Mouse (Mus musculus): ENCODE measurements at regions not wholly inside any gene's neighbourhood (a gene's known extent, or its start where the extent isn't known, plus 50 kb on each side); places are given as distances from the start of the nearest gene placed in this dataset.
"Not testable (repeated sequence)": the region's sequence is repeated elsewhere in the genome, so short reads cannot be mapped to it uniquely, and the experiment has no call there.

DNA sequence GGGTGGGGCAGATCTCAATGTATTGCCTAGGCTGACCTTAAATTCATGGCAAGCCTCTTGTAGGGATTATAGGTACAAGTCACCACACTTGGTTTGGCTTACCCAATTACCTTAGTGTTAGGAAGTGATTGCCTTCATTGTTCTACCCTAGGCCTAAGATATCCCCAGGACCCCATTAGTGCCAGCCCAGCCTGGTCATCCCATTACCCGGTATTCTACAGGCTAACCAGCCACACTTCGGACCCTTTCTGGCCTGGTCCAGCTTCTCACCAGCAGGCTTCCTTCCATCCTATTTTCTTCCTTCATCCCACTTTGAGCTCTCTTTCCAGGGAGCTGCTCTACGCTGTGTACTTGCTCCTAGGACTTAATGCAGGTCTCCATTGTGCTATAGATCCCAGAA lies 59.5 kb downstream of the Tex35 start:
- no peak for ATAC-seq (ENCODE audit: low TSS enrichment)

- ATAC-seq (ENCODE audit: low TSS enrichment): no peak
Observed at GRCm38 (mm10) chr1:157048201-157048923, 60.1 kb downstream of the Tex35 start.

DNA sequence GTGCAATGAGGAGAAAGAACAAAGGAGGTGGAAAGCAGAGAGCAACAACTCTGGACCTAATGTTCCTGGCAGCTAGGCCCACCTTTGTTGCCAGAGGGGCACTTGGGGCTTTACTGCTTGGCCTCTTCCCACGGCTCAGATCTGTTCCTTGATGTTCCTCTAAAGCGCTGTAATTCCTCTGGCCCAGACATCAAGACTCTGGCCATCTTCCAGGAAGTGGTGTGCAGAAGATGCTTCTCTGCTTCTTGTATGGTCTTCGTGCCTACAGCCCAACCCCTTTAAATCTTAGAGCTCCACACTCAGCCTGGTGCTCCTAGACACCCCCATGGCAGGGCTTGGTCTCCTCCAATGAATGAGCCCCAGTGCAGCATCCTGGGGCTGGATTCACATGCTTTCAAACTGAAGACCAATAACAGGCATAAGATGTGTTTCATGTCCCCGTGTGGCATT lies 60.7 kb downstream of the Tex35 start:
- ATAC-seq (ENCODE audit: low TSS enrichment): no peak; the same call in 1 of the 2 replicates

DNA sequence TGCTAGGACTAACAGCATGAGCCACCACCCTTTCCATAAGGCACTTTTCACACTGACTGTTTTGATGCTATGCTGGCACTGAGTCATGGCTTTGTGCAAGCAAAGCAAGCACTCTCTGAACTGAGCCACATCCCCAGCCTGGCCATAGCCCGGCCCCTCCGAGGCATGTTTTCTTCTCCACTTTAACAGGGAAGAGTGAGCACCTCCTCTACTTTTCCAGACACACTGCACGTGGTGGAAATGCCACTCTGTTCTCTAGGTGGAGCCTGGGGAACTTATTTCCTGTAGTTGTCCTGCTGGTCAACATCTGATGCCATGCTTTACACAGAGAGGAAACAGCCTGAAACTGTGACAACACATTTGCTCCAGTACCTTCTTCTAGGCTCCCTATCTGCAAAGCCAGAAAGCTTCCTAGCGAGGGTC lies 61.7 kb downstream of the Tex35 start:
- ATAC-seq (ENCODE audit: low TSS enrichment): no peak

DNA sequence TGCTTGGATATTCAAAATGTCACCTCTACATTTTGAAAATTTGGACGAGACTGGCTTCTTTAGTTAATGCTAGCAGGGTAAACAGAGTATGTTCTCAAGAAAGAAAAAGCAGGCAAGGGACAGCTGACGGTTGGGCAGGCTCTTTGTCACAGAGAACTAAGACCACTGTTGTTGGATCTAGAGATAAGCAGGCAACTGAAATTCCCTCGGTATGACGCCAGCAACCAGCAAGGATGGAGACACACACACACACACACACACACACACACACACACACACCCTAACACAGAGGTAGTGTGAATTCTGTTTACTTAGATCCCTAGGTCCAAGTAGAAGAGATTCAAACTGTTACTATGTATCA lies 68.7 kb downstream of the Tex35 start:
- no peak for ATAC-seq (ENCODE audit: low TSS enrichment)

GRCm38 (mm10) chr1:157039016-157039835 lies 69.3 kb downstream of the Tex35 start:
- ATAC-seq (ENCODE audit: low TSS enrichment): peak; percentile 59

- no peak for ATAC-seq (ENCODE audit: low TSS enrichment)
Observed at GRCm38 (mm10) chr1:157038111-157039008, 70.1 kb downstream of the Tex35 start.

DNA sequence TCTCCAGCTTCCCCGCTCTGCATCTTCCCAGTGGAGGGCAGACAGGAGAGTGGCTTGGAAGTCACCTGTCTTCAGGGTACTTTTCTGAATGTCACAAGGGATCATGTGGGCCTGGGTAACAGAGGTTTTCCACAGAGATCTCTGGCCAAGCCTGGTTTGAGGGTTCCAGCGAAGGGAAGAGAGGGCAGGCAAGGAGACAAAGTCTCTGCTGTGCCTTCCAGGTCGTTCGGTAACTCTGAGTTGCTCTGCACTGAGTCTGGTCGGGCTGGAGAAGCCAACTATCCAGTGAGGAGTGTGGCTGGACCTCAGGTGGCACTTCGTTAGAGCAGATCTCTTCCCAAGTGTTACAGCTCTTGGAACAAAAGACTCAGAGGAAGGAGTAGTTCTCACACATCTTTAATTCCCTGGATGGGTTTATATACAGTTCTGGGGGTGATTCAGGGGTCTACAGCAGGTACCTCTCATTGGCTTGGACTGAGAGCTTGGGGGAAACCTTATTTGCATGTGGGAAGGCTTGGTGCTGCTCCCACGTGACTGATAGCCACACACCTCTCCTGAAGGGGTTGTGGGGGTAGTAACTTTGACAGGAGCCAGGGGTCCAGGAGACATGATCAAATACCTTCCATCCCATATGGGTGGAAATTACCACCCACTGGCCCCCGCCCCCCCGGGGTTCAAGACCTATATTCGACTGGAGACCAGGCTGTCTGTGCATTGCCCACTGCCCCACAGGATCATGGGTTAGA lies 71.1 kb downstream of the Tex35 start:
- no peak for ATAC-seq (ENCODE audit: low TSS enrichment)

GRCm38 (mm10) chr1:157036779-157037178 lies 71.7 kb downstream of the Tex35 start:
- ATAC-seq (ENCODE audit: low TSS enrichment): peak; percentile 34; the same call in 1 of the 2 replicates

- ATAC-seq (ENCODE audit: low TSS enrichment): not testable (repeated sequence)
Observed at GRCm38 (mm10) chr1:157035221-157035620, 73.3 kb downstream of the Tex35 start.

GRCm38 (mm10) chr1:157028682-157029081 lies 79.8 kb downstream of the Tex35 start:
- no peak for ATAC-seq (ENCODE audit: low TSS enrichment)

GRCm38 (mm10) chr1:157027681-157028080 lies 80.8 kb downstream of the Tex35 start:
- no peak for ATAC-seq (ENCODE audit: low TSS enrichment)

GRCm38 (mm10) chr1:157023462-157023861 lies 84.0 kb upstream of the Ralgps2 start:
- ATAC-seq (ENCODE audit: low TSS enrichment): no peak

GRCm38 (mm10) chr1:157022456-157023435 lies 83.3 kb upstream of the Ralgps2 start:
- no peak for ATAC-seq (ENCODE audit: low TSS enrichment)

DNA sequence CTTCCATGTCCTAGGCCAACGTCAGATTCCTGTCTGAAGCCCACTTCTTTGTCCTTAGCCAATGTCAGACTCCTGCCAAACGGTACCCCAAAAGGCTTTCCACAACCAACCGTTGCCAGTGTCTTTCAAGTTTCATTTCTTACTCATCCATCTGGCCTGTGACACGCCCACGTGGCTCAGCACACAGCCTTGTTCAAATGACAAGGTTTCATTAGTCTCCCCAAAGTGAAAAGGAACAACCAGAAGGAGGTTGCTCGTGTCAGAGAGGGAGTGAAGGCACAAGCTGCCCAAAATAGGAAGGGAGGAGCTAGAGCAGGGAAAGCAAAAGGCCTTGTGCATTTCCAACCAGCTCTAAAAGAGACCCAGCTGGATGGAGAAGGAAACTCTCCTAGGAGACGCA lies 80.5 kb upstream of the Ralgps2 start:
- peak; percentile 84 for ATAC-seq (ENCODE audit: low TSS enrichment)

GRCm38 (mm10) chr1:157018726-157019125 lies 79.3 kb upstream of the Ralgps2 start:
- ATAC-seq (ENCODE audit: low TSS enrichment): no peak

- ATAC-seq (ENCODE audit: low TSS enrichment): no peak
Observed at GRCm38 (mm10) chr1:157017198-157017994, 78.0 kb upstream of the Ralgps2 start.

DNA sequence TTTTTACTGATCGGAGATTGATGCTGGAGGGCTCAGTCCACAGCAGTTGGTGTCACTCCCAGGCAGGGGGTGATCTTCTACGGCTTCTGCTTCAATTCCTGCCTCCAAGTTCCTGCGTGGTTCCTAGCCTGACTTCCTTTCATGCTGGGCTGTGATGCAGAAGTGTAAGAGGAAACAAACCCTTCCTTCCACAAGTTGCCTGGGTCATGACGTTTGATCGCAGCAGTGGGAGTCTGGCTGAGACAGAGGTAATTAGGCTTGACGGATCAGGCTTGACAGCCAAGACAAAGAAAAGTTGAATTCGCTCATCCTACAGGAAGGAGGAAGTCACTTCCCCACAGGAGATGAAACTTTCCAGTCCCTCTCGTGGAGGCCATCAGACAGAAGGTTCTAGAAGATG lies 77.2 kb upstream of the Ralgps2 start:
- ATAC-seq (ENCODE audit: low TSS enrichment): no peak

All from frontal cortex, adult (tissue).